Mouse (Mus musculus): ENCODE results near the gene Serinc5. TPM values are rescaled to one million over a fixed set of nuclear protein-coding genes. Genes with fewer than 3 reads are reported as not detected.

Serinc5 gene
- 17.3 and 20.3 TPM in 2 replicates for polyA plus RNA-seq (2012; rRNA removed)

GRCm38 (mm10) chr13:92610311-92611221 lies at the start of gene Serinc5:
Gene Serinc5 (plus strand): TSS chr13:92611091.

GRCm38 (mm10) chr13:92576072-92576471 lies 34.8 kb upstream of the Serinc5 start, which contains the start of gene Spz1:
Gene Spz1 (minus strand): TSS chr13:92576172.

Other genes with a start within 250 kb of the Serinc5 start
- gene Ankrd34b, start 185.2 kb upstream of the Serinc5 start, polyA plus RNA-seq (2012; rRNA removed): not detected in 2 replicates
- gene Fam151b, start 127.1 kb upstream of the Serinc5 start, polyA plus RNA-seq (2012; rRNA removed): 1.5 and 1.6 TPM in 2 replicates
- gene Zfyve16, start 80.2 kb upstream of the Serinc5 start, polyA plus RNA-seq (2012; rRNA removed): 1.4 TPM in 2 replicates
- gene Spz1, start 34.9 kb upstream of the Serinc5 start, polyA plus RNA-seq (2012; rRNA removed): not detected in 2 replicates
- 0.03 and 0.33 TPM in 2 replicates for gene Thbs4, start 183.7 kb downstream of the Serinc5 start, polyA plus RNA-seq (2012; rRNA removed)
- gene Mtx3, start 233.7 kb downstream of the Serinc5 start, polyA plus RNA-seq (2012; rRNA removed): 3.7 and 4.4 TPM in 2 replicates